Mouse (Mus musculus): ENCODE measurements around the gene Ptpre. TPM values are rescaled to one million over a fixed set of nuclear protein-coding genes. Genes with fewer than 3 reads are reported as not detected.
A peak's percentile ranks its signal among the peaks of the same experiment; 100 is the strongest.
"Not testable (repeated sequence)": the region's sequence is repeated elsewhere in the genome, so short reads cannot be mapped to it uniquely, and the experiment has no call there.

Ptpre gene
- polyA plus RNA-seq, 1 experiment from 2014 or later, result 0.83 TPM

DNA sequence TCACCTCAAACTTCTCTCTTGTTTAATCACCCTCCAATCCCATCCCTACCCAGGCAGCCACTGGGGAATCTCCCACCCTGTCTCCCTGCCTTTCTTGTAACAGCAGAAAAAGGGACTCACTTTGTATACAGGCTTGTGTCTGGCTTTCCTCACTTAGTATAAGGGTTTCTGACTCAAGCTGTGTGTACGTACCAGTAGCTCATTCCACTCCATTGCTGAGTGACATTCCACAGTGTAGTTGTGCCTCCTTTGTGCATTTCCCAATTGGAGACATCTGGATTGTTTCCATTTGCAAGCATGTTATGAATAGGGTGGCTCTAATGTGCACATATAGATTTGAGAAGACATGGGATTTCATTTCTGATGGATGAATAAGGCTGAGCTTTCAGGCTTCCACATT is 23.0 kb downstream of the Ptpre start:
- no peak for DNase-seq (ENCODE audit: low spot score)
- no peak for ATAC-seq (ENCODE audit: low FRiP score)
- Histone ChIP-seq H3K36me3 (ENCODE audit: control insufficient read depth, insufficient read depth, low read length) (no peaks in the 10 kb centered on the region), H3K4me2 (replicated peaks; ENCODE audit: low read depth, low read length) (no peak overlapping the region), H3K4me3 (ENCODE audit: low read depth, low read length) (no peak overlapping the region), H3K9me3 (ENCODE audit: control insufficient read depth, low read length) (no peaks in the 10 kb centered on the region), H3K27ac (ENCODE audit: low read depth, low read length) (no peak overlapping the region), H3K27me3 (ENCODE audit: control insufficient read depth, insufficient read depth, low read length) (no peaks in the 10 kb centered on the region), H3K4me1 (replicated peaks; ENCODE audit: control insufficient read depth, insufficient read depth, low read length) (no peaks in the 10 kb centered on the region), H3K9ac (ENCODE audit: low read depth, low read length) (no peak overlapping the region)
- WGBS, result 71% methylated on average over 1 of the region's 1 CpGs

DNA sequence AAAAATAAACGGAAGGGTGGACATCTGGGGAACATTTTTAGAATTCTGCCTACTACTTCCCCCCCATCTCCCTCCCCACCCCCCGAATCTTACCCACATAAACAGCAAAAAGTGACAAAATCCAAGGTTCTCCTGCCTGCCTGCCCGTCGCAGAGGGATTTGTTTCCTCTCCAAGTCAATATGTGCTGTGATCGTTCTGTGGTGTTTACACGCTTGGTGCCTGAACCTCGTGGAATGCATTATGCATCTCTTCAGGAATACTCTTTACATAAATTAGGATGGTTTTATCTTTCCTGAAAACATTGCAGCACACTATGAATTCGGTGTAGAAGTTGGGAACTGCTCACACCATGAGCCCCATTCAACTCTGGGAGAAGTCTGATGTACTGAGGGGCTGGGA is 26.7 kb downstream of the Ptpre start:
- 84% methylated on average over 8 of the region's 8 CpGs for WGBS
- DNase-seq (ENCODE audit: low spot score), result no peak

DNA sequence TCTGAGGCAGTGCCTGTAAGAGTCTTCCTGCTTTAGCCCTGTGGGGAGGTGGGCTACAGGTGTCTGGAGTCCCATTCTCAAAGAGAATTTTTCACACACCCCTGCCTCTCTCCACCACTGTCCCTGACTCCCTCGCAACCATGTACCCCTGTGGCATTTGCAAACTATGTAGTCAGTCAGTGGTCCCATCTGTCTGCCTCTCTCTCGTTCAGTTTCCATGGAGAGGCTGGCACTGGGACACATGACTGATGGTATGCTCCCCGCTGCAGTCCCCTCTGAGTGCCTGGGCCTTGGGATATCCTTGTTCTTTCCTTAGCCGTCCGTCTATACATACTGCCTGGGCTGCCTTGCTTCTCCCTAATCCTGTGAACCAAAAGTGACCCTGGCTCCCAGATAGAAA is 28.7 kb downstream of the Ptpre start:
- no peak overlapping the region for H3K9ac ChIP-seq (ENCODE audit: low read depth, low read length)
- H3K4me3 ChIP-seq (ENCODE audit: low read depth, low read length), result no peak overlapping the region
- H3K27ac ChIP-seq (ENCODE audit: low read depth, low read length), result no peak overlapping the region
- no peak for DNase-seq (ENCODE audit: low spot score)
- H3K4me2 ChIP-seq (replicated peaks; ENCODE audit: low read depth, low read length), result no peak overlapping the region
- ATAC-seq (ENCODE audit: low FRiP score), result no peak
- H3K4me1 ChIP-seq (replicated peaks; ENCODE audit: control insufficient read depth, insufficient read depth, low read length), result no peaks in the 10 kb centered on the region
- WGBS, result 74% methylated on average over 5 of the region's 5 CpGs
- no peaks in the 10 kb centered on the region for H3K27me3 ChIP-seq (ENCODE audit: control insufficient read depth, insufficient read depth, low read length)
- H3K9me3 ChIP-seq (ENCODE audit: control insufficient read depth, low read length), result no peaks in the 10 kb centered on the region
- no peaks in the 10 kb centered on the region for H3K36me3 ChIP-seq (ENCODE audit: control insufficient read depth, insufficient read depth, low read length)

More for the DNA sequence above, 26.7 kb downstream of the Ptpre start:
- H3K27me3 ChIP-seq (ENCODE audit: control insufficient read depth, insufficient read depth, low read length), result no peaks in the 10 kb centered on the region
- no peak overlapping the region for H3K4me3 ChIP-seq (ENCODE audit: low read depth, low read length)
- H3K4me2 ChIP-seq (replicated peaks; ENCODE audit: low read depth, low read length), result no peak overlapping the region
- no peak overlapping the region for H3K9ac ChIP-seq (ENCODE audit: low read depth, low read length)
- H3K4me1 ChIP-seq (replicated peaks; ENCODE audit: control insufficient read depth, insufficient read depth, low read length), result no peaks in the 10 kb centered on the region
- no peaks in the 10 kb centered on the region for H3K36me3 ChIP-seq (ENCODE audit: control insufficient read depth, insufficient read depth, low read length)
- no peaks in the 10 kb centered on the region for H3K9me3 ChIP-seq (ENCODE audit: control insufficient read depth, low read length)
- no peak overlapping the region for H3K27ac ChIP-seq (ENCODE audit: low read depth, low read length)
- ATAC-seq (ENCODE audit: low FRiP score), result no peak

DNA sequence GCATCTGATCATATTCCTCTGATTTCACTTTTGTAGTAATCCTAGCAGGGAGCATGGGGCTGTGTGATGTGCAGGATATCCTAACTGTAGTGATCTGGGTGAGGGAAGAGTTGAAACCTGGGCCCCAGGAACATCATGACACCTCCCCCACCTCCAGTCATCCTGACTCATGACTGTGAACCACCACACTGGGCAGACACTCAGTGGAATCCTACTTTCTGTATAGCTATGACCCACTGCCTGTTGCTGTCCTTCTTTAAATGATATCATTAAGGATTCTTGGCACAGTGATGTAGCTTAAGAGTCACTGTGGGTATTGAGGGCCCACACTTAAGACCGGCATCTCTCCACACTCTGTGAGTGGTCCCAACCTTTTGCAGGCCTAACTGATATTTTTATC is 30.3 kb downstream of the Ptpre start:
- Histone ChIP-seq H3K4me1 (replicated peaks; ENCODE audit: control insufficient read depth, insufficient read depth, low read length) (no peaks in the 10 kb centered on the region), H3K27me3 (ENCODE audit: control insufficient read depth, insufficient read depth, low read length) (no peaks in the 10 kb centered on the region), H3K36me3 (ENCODE audit: control insufficient read depth, insufficient read depth, low read length) (no peaks in the 10 kb centered on the region), H3K4me2 (replicated peaks; ENCODE audit: low read depth, low read length) (no peak overlapping the region), H3K9ac (ENCODE audit: low read depth, low read length) (no peak overlapping the region), H3K27ac (ENCODE audit: low read depth, low read length) (no peak overlapping the region), H3K9me3 (ENCODE audit: control insufficient read depth, low read length) (no peaks in the 10 kb centered on the region), H3K4me3 (ENCODE audit: low read depth, low read length) (no peak overlapping the region)
- WGBS, result 79% methylated on average over 1 of the region's 1 CpGs
- no peak for ATAC-seq (ENCODE audit: low FRiP score)
- no peak for DNase-seq (ENCODE audit: low spot score)

DNA sequence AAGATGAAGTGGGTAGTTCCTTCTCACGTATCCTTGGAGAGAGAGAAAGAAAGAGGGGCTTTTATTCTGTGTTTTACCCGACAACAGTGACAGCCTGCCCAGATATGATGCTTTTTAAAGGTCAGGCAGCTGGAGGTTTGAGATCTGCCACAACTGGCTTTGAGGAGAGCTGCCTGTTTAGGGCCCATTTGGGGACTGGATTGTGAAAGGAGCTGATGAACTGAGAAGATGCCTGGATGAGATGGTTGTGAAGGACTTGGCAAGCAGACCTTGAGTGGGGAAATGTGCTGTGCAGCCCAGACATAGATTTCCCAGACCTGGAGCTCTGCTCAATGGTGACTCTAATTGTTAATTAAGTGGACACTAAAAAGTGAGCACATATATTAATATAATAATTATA is 31.3 kb downstream of the Ptpre start:
- WGBS, result 68% methylated on average over 2 of the region's 2 CpGs
- H3K4me2 ChIP-seq (replicated peaks; ENCODE audit: low read depth, low read length), result no peak overlapping the region
- H3K27ac ChIP-seq (ENCODE audit: low read depth, low read length), result no peak overlapping the region
- ATAC-seq (ENCODE audit: low FRiP score), result no peak
- no peak overlapping the region for H3K4me3 ChIP-seq (ENCODE audit: low read depth, low read length)
- H3K36me3 ChIP-seq (ENCODE audit: control insufficient read depth, insufficient read depth, low read length), result no peaks in the 10 kb centered on the region
- no peaks in the 10 kb centered on the region for H3K4me1 ChIP-seq (replicated peaks; ENCODE audit: control insufficient read depth, insufficient read depth, low read length)
- no peak for DNase-seq (ENCODE audit: low spot score)
- H3K27me3 ChIP-seq (ENCODE audit: control insufficient read depth, insufficient read depth, low read length), result no peaks in the 10 kb centered on the region
- no peaks in the 10 kb centered on the region for H3K9me3 ChIP-seq (ENCODE audit: control insufficient read depth, low read length)
- H3K9ac ChIP-seq (ENCODE audit: low read depth, low read length), result no peak overlapping the region

DNA sequence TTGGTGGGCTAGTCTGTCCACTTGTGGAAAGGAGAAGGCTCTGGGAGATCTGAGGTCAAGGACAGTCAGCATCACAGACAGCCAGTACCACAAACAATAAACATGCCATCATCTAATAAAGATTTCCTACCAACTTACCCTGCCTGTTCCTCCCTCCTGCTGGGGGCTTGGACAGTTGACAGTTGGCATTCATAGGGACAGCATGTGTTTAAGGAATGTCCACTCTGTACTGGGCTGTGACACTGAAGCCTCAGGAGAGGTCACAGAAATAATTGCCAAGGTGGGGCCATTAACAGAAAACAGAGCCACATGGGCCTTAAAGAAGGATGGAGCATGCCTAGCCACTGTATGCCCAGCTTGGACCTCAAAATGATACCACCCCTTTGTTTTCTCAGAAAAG is 34.1 kb downstream of the Ptpre start:
- Histone ChIP-seq H3K4me3 (ENCODE audit: low read depth, low read length) (no peak overlapping the region), H3K4me1 (replicated peaks; ENCODE audit: control insufficient read depth, insufficient read depth, low read length) (no peaks in the 10 kb centered on the region), H3K36me3 (ENCODE audit: control insufficient read depth, insufficient read depth, low read length) (no peaks in the 10 kb centered on the region), H3K4me2 (replicated peaks; ENCODE audit: low read depth, low read length) (no peak overlapping the region), H3K9me3 (ENCODE audit: control insufficient read depth, low read length) (no peaks in the 10 kb centered on the region), H3K9ac (ENCODE audit: low read depth, low read length) (no peak overlapping the region), H3K27ac (ENCODE audit: low read depth, low read length) (no peak overlapping the region), H3K27me3 (ENCODE audit: control insufficient read depth, insufficient read depth, low read length) (no peaks in the 10 kb centered on the region)
- ATAC-seq (ENCODE audit: low FRiP score) (no peak), DNase-seq (ENCODE audit: low spot score) (no peak)

DNA sequence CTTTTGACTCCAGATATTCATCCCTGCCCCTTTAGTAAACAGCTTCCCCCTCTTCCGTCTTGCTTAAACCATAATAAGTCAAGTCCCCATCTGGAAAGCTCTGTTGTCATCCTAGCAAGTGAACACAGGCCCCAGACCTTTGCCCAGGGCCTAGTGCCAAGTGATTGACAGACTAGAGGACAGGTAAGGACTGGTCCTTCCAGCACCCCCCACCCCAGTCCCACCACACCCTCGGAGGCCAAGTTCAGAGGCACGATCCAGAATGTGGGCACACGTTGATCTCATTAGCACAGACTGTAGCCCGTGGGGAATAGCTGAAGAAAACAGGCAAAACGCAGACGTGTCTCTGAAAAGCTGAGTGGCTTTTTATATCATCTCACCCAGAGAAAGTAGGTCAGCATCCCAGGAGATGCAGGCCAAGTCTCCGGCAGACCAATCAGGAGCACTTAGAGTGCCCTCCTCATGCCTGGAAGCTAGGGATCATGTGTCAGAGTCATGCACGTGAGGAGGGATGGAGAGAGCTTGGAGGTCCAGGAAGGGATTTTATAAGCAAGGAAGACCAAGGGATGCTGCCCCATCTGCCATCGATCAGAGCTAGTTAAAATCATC is 34.8 kb downstream of the Ptpre start:
- no peak overlapping the region for H3K27ac ChIP-seq (ENCODE audit: low read depth, low read length)

DNA sequence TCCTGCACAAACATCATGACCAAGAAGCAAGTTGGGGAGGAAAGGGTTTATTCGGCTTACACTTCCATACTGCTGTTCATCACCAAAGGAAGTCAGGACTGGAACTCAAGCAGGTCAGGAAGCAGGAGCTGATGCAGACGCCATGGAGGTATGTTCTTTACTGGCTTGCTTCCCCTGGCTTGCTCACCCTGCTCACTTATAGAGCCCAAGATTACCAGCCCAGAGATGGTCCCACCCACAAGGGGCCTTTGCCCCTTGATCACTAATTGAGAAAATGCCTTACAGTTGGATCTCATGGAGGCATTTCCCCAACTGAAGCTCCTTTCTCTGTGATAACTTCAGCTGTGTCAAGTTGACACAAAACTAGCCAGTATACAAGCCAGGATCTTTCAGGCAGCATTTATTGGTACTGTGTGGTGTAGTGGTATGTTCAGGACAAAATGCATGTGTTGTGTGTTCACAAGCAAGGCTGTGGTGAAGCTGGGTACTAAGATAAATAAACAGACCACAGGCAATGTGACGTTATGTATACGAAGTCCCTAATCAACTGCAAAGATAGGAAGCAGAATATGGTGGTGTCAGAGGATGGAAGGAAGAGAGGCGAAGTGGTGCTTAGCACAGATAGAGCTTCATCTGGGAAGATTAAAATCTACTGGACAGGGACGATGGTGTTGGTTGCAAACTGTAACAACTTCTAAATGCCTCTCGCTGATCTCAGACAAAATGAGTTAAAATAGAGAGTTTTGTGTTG is 38.2 kb downstream of the Ptpre start:
- not testable (repeated sequence) for DNase-seq (ENCODE audit: low spot score); H3K9ac ChIP-seq (ENCODE audit: low read depth, low read length); H3K4me2 ChIP-seq (replicated peaks; ENCODE audit: low read depth, low read length); H3K9me3 ChIP-seq (ENCODE audit: control insufficient read depth, low read length); H3K4me3 ChIP-seq (ENCODE audit: low read depth, low read length); H3K27me3 ChIP-seq (ENCODE audit: control insufficient read depth, insufficient read depth, low read length); ATAC-seq (ENCODE audit: low FRiP score); H3K36me3 ChIP-seq (ENCODE audit: control insufficient read depth, insufficient read depth, low read length); H3K27ac ChIP-seq (ENCODE audit: low read depth, low read length); H3K4me1 ChIP-seq (replicated peaks; ENCODE audit: control insufficient read depth, insufficient read depth, low read length)
- WGBS, result 82% methylated on average over 7 of the region's 7 CpGs

More for the DNA sequence above, 34.8 kb downstream of the Ptpre start:
- DNase-seq (ENCODE audit: low spot score) (peak; percentile 6), ATAC-seq (ENCODE audit: low FRiP score) (no peak)
- Histone ChIP-seq H3K9ac (ENCODE audit: low read depth, low read length) (no peak overlapping the region), H3K4me2 (replicated peaks; ENCODE audit: low read depth, low read length) (no peak overlapping the region), H3K9me3 (ENCODE audit: control insufficient read depth, low read length) (no peaks in the 10 kb centered on the region), H3K27me3 (ENCODE audit: control insufficient read depth, insufficient read depth, low read length) (no peaks in the 10 kb centered on the region), H3K4me1 (replicated peaks; ENCODE audit: control insufficient read depth, insufficient read depth, low read length) (no peaks in the 10 kb centered on the region), H3K36me3 (ENCODE audit: control insufficient read depth, insufficient read depth, low read length) (no peaks in the 10 kb centered on the region), H3K4me3 (ENCODE audit: low read depth, low read length) (no peak overlapping the region)
- WGBS, result 63% methylated on average over 10 of the region's 10 CpGs

DNA sequence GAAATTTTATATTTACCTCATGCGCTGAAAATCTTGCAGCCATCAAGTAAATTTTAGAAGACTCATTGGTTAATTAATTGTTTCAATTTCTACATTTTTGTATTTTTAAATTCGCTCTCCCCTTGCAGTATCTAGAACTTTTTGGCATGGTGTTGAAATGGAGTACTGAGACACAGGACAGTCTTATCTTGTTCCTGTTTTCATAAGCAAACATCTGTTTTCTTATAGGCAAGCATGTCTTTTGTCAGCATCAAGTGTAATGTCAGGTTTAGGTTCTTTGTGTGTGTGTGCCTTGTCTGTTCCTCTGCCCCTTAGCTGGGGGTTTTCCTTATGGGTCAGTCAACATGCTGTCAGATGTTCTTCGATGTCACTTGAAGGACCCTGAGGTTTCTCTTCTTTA is 39.0 kb downstream of the Ptpre start:
- Histone ChIP-seq H3K9me3 (ENCODE audit: control insufficient read depth, low read length) (no peaks in the 10 kb centered on the region), H3K4me1 (replicated peaks; ENCODE audit: control insufficient read depth, insufficient read depth, low read length) (no peaks in the 10 kb centered on the region), H3K9ac (ENCODE audit: low read depth, low read length) (no peak overlapping the region), H3K27me3 (ENCODE audit: control insufficient read depth, insufficient read depth, low read length) (no peaks in the 10 kb centered on the region), H3K4me2 (replicated peaks; ENCODE audit: low read depth, low read length) (no peak overlapping the region), H3K4me3 (ENCODE audit: low read depth, low read length) (no peak overlapping the region), H3K27ac (ENCODE audit: low read depth, low read length) (no peak overlapping the region), H3K36me3 (ENCODE audit: control insufficient read depth, insufficient read depth, low read length) (no peaks in the 10 kb centered on the region)
- DNase-seq (ENCODE audit: low spot score) (no peak), ATAC-seq (ENCODE audit: low FRiP score) (no peak)
- WGBS, result 93% methylated on average over 3 of the region's 3 CpGs

Measured in hindbrain, embryonic 11.5 days (tissue).